Mouse (Mus musculus) heart, embryonic 11.5 days (tissue): ENCODE data around the gene Lcp1. TPM values are rescaled to one million over a fixed set of nuclear protein-coding genes. Genes with fewer than 3 reads are reported as not detected.
"Not testable (repeated sequence)": the region's sequence is repeated elsewhere in the genome, so short reads cannot be mapped to it uniquely, and the experiment has no call there.

Source experiments
- ATAC-seq: fragments of 200-750 bp; cut with Nextera tagmentation; replicated peaks from 2 replicates; pipeline ENCODE4 v1.8.0; 2017; ENCODE audit warnings: moderate library complexity; ENCODE audit not compliant: insufficient number of reproducible peaks, low FRiP score, low TSS enrichment
- H3K27ac ChIP-seq: fragments of 300-500 bp; sonication (generic); 2 replicates; pipeline ENCODE4 v1.5.1; 2014; ENCODE audit warnings: mild to moderate bottlenecking, low read depth, low read length
- H3K27me3 ChIP-seq: fragments of 300-500 bp; sonication (generic); 2 replicates; pipeline ENCODE4 v1.6.1; 2014; ENCODE audit warnings: mild to moderate bottlenecking, low read length, mixed read lengths; ENCODE audit not compliant: control insufficient read depth, insufficient read depth
- H3K36me3 ChIP-seq: fragments of 300-500 bp; sonication (generic); 2 replicates; pipeline ENCODE4 v1.6.1; 2014; ENCODE audit warnings: mild to moderate bottlenecking, low read length, moderate library complexity, mixed read lengths; ENCODE audit not compliant: control insufficient read depth, insufficient read depth
- H3K4me1 ChIP-seq: fragments of 300-500 bp; sonication (generic); 2 replicates; pipeline ENCODE4 v1.6.1; 2014; ENCODE audit warnings: low read length; ENCODE audit not compliant: control insufficient read depth, insufficient read depth
- H3K4me2 ChIP-seq: fragments of 300-500 bp; sonication (generic); 2 replicates; pipeline ENCODE4 v1.6.1; 2014; ENCODE audit warnings: mild to moderate bottlenecking, moderate library complexity
- H3K4me3 ChIP-seq: fragments of 300-500 bp; sonication (generic); 2 replicates; pipeline ENCODE4 v1.5.1; 2014; ENCODE audit warnings: low read depth, low read length
- H3K9ac ChIP-seq: fragments of 300-500 bp; sonication (generic); 2 replicates; pipeline ENCODE4 v1.6.1; 2014; ENCODE audit warnings: mild to moderate bottlenecking, low read depth, low read length, moderate library complexity
- H3K9me3 ChIP-seq: fragments of 300-500 bp; sonication (generic); replicated peaks from 2 replicates; pipeline ENCODE4 v1.6.1; 2016; ENCODE audit warnings: low read length; ENCODE audit not compliant: control insufficient read depth
- WGBS: fragments of 180-500 bp; shearing (Covaris S2); extraction: QIAGEN DNeasy Blood & Tissue Kit; methylation state at CpG from one replicate; pipeline ENCODE4 v1.1.7; 2014; ENCODE audit not compliant: insufficient replicate concordance; 5-methylcytosine and 5-hydroxymethylcytosine counted together
- polyA plus RNA-seq: library from polyadenylated mRNA; unstranded; fragments of >200 nt; fragmentation: Nextera tagmentation; extraction: Ambion mirVana; gene quantifications from 2 replicates; pipeline ENCODE4 v1.2.1, GENCODE M21; 2014

Lcp1 gene
- 33.0 and 35.7 TPM in 2 replicates for polyA plus RNA-seq

GRCm38 (mm10) chr14:75130501-75131318, at the start of gene Lcp1, which contains the start of gene Lrrc63:
Gene Lcp1 (plus strand): TSS chr14:75131101.
Gene Lrrc63 (minus strand): TSS chr14:75130881.
- H3K4me2 ChIP-seq: peak within 1 kb of the TSS; percentile 90
- WGBS: under 1% methylated on average over 30 of the region's 42 CpGs
- H3K27me3 ChIP-seq: no peaks in the 10 kb centered on the region
- peak within 1 kb of the TSS; percentile 68 for H3K9ac ChIP-seq
- peak within 1 kb of the TSS; percentile 35; the same call in 1 of the 2 replicates for H3K27ac ChIP-seq
- peak; percentile 95 for ATAC-seq
- peak within 1 kb of the TSS; percentile 65 for H3K4me3 ChIP-seq
- no peaks in the 10 kb centered on the region for H3K4me1 ChIP-seq
- H3K36me3 ChIP-seq: no peaks in the 10 kb centered on the region
- H3K9me3 ChIP-seq: no peaks in the 10 kb centered on the region

DNA sequence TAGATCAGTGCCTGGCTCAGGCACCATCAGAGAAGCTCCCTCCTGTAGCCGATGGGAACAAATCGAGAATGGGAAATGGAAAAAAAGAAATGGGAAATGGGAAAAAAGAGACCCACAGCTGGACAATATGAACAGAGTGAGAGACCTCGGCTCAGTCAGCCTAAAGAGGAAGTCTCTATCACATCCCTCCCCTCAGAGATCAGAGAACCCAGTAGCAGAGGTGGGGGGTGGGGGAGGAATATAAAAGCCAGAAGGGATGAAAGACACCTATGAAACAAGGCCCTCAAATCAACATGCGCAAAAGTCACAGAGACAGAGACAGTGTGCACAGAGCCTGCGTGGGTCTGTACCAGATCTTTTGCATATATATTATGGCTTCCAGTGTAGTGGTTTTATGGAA, 27.9 kb upstream of the Lcp1 start:
- H3K4me1 ChIP-seq: no peaks in the 10 kb centered on the region
- H3K4me3 ChIP-seq: no peak overlapping the region
- no peak overlapping the region for H3K27ac ChIP-seq
- no peak overlapping the region for H3K9ac ChIP-seq
- no peak for ATAC-seq
- H3K9me3 ChIP-seq: no peaks in the 10 kb centered on the region
- no peak overlapping the region for H3K4me2 ChIP-seq
- no peaks in the 10 kb centered on the region for H3K36me3 ChIP-seq
- H3K27me3 ChIP-seq: no peaks in the 10 kb centered on the region
- WGBS: 81% methylated on average over 5 of the region's 5 CpGs

DNA sequence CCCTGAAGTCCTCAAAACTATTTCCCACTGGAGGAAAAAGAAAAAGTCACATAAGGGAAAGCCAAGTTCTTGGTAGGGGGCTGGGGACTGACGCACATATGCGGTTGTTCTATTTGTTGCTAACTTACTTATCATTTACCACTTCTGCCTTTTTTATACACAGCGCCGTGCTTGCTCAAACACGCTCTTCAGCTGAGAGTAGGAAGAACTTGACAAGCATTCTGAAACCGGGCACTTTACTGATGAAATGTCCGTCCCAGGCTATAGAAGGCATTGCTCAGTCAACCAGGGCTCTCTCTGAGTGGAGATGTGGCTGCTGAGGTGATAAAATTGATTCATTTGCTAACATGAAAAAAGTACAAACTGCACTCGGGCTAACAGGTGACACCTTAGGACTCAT, 9.2 kb upstream of the Lcp1 start:
- H3K4me1 ChIP-seq: no peaks in the 10 kb centered on the region
- H3K27me3 ChIP-seq: no peaks in the 10 kb centered on the region
- WGBS: 77% methylated on average over 8 of the region's 8 CpGs
- no peak for ATAC-seq
- no peak overlapping the region for H3K9ac ChIP-seq
- no peak overlapping the region for H3K4me3 ChIP-seq
- no peaks in the 10 kb centered on the region for H3K36me3 ChIP-seq
- no peak overlapping the region for H3K27ac ChIP-seq
- H3K9me3 ChIP-seq: no peaks in the 10 kb centered on the region
- H3K4me2 ChIP-seq: no peak overlapping the region

GRCm38 (mm10) chr14:75131324-75131935, 529 bp downstream of the Lcp1 start:
- Histone ChIP-seq H3K9me3 (no peaks in the 10 kb centered on the region), H3K4me3 (peak overlapping the region; percentile 65), H3K4me1 (no peaks in the 10 kb centered on the region), H3K9ac (peak overlapping the region; percentile 58; the same call in 1 of the 2 replicates), H3K36me3 (no peaks in the 10 kb centered on the region), H3K27me3 (no peaks in the 10 kb centered on the region), H3K4me2 (peak overlapping the region; percentile 90), H3K27ac (no peak overlapping the region; the same call in 1 of the 2 replicates)
- 4% methylated on average over 12 of the region's 12 CpGs for WGBS
- ATAC-seq: no peak

GRCm38 (mm10) chr14:75136119-75136966, 5.4 kb downstream of the Lcp1 start:
- no peaks in the 10 kb centered on the region for H3K9me3 ChIP-seq
- 0 out of 2 replicates have a peak overlapping the region, but pooled peaks have one; percentile 4 for H3K27ac ChIP-seq
- H3K36me3 ChIP-seq: no peaks in the 10 kb centered on the region
- no peak overlapping the region for H3K9ac ChIP-seq
- H3K4me3 ChIP-seq: peak overlapping the region; percentile 15; the same call in 1 of the 2 replicates
- H3K4me2 ChIP-seq: peak overlapping the region; percentile 33
- no peak for ATAC-seq
- H3K27me3 ChIP-seq: no peaks in the 10 kb centered on the region
- H3K4me1 ChIP-seq: peaks cover 10% of the 10 kb centered on the region
- 60% methylated on average over 25 of the region's 25 CpGs for WGBS

DNA sequence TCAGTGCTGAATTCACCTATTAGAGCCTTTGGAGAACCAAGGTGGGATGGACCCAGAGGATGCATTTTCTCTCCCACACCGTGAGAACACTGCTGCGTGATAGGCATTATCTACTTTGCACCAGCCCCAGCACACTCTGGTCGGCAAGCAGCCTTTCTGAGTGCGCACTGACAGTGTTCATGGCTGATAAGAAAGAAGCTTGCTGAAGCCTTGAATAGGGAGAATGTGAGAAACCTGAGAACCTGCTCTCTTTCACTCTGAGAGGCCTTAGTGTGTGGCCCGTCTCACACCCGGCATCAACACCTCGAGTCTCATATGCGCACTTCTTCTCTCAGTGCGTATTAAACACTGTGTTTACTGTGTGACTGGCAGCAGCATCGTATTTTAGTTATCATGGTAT, 7.6 kb downstream of the Lcp1 start:
- Histone ChIP-seq H3K9me3 (no peaks in the 10 kb centered on the region), H3K4me3 (no peak overlapping the region), H3K27me3 (no peaks in the 10 kb centered on the region), H3K4me1 (peaks cover 10% of the 10 kb centered on the region), H3K4me2 (peak overlapping the region; percentile 29), H3K36me3 (no peaks in the 10 kb centered on the region), H3K9ac (no peak overlapping the region), H3K27ac (peak overlapping the region; percentile 77)
- WGBS: 21% methylated on average over 10 of the region's 10 CpGs
- peak; percentile 96 for ATAC-seq

DNA sequence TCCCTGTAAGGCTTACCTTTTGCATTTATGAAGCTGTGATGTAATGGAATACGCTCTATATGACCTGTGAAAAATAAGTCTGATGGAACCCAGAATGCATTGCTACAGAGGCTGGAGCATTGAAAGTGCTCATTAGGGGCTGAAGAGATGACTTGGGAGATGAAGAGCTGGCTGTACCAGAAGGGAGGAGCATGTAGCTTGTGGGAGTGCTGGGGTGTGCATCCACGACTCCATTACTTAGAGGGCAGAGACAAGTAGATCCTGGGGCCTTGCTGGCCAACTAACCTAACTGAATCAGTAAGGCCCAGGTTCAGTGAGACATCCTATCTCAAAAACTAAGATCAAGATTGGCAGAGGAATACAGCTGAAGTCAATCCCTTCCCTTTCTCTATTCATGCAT, 8.3 kb downstream of the Lcp1 start:
- no peaks in the 10 kb centered on the region for H3K27me3 ChIP-seq
- H3K9ac ChIP-seq: no peak overlapping the region
- H3K9me3 ChIP-seq: no peaks in the 10 kb centered on the region
- no peak for ATAC-seq
- no peaks in the 10 kb centered on the region for H3K36me3 ChIP-seq
- peak overlapping the region; percentile 29 for H3K4me2 ChIP-seq
- H3K4me3 ChIP-seq: no peak overlapping the region
- peaks cover 10% of the 10 kb centered on the region for H3K4me1 ChIP-seq
- 75% methylated on average over 2 of the region's 2 CpGs for WGBS
- peak overlapping the region; percentile 77 for H3K27ac ChIP-seq

DNA sequence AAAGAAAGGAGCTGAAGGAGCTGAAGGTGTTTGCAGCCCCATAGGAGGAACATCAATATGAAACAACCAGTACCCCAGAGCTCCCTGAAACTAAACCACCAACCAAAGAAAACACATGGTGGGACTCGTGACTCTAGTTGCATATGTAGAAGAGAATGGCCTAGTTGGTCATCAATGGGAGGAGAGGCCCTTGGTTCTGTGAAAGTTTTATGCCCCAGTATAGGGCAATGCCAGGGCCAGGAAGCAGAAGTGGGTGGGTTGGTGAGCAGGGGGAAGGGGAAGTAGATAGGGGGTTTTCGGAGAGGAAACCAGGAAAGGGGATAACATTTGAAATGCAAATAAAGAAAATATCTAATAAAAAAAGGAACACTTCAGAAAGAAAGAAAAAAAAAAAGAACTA, 16.8 kb downstream of the Lcp1 start:
- H3K36me3 ChIP-seq, H3K4me3 ChIP-seq, ATAC-seq, H3K27ac ChIP-seq, H3K4me1 ChIP-seq, H3K27me3 ChIP-seq, H3K9me3 ChIP-seq, H3K9ac ChIP-seq, H3K4me2 ChIP-seq: not testable (repeated sequence)
- 80% methylated on average over 2 of the region's 2 CpGs for WGBS
